In the genomic region with DNA sequence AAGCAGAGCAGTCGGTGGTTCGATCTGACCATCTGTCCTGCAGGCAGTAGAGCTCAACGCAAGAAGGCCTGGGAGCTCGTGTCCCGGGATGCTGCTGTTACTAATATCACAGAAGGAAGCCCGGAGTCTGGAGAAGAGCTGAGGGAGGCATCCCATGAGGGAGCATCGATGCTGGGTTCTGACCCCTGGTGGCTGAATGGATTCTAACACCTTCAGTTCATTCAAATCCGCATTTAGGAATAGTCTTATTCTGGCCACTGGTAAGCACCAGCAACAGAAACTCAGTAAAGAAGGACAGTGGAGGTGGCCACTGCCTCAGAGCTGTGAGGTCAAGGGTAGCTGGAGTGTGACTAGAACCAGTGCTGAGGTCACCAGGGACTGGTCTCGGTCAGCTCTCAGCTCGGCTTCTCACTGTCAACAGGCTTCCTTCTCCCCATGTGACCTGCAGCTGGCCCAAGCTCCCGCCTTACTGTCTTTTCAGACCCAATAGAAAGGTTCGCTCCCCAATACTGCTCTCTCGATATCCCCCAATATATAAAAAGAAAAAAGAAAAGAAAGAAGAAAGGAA, we compare ENCODE assay signal across 7 mouse cellular contexts. TPM values are rescaled to one million over a fixed set of nuclear protein-coding genes. Genes with fewer than 3 reads are reported as not detected.
DNase-seq lines count a peak whose midpoint lies in the region; ATAC-seq and TF ChIP-seq lines count a peak whose summit lies in the region.

No protein-coding gene starts in this region.

- H3K9me3 ChIP-seq in ES-Bruce4 (replicated peaks; ENCODE audit: control insufficient read depth, insufficient read depth, low read length, poor library complexity, severe bottlenecking) = no peaks in the 10 kb centered on the region

- TF ChIP-seq EP300 in ES-Bruce4 (IDR thresholded peaks at IDR 0.05; ENCODE audit: insufficient read depth, low read depth, low read length) = no peak

- H3K4me1 ChIP-seq in ES-Bruce4 (ENCODE audit: control insufficient read depth, insufficient read depth, low read length) = no peaks in the 10 kb centered on the region

- CTCF ChIA-PET in Patski (lab: Charles Lee) = interaction anchor here (0.6 to 1.4 kb wide), 6 partner anchors 53 to 120 kb away, joined by 3 to 7 read pairs (median 3); no protein-coding TSS in a partner anchor

- in situ Hi-C loops in Patski (cut with MboI; ENCODE audit: low pct_unique_long_range_greater_than_20kb) = no loop called here

- TF ChIP-seq POLR2A in ES-Bruce4 (IDR thresholded peaks at IDR 0.05; ENCODE audit: insufficient read depth, low read length) = no peak

- ATAC-seq in Patski = peak; percentile 41
- ATAC-seq in common myeloid progenitor, adult 5-6 weeks (replicated peaks; ENCODE audit: low read depth, poor library complexity, severe bottlenecking) = peak; percentile 74

- no peak for DNase-seq in Patski (ENCODE audit: low read depth, low spot score)
- DNase-seq in heart, adult 18-20 months = peak; percentile 71 to 82
- DNase-seq in kidney, postnatal 10 days = peak; percentile 75
- peak; percentile 17 to 35 for DNase-seq in lung, adult 18-20 months
- peak; percentile 69 to 79 for DNase-seq in right cerebral cortex, postnatal 10 days (ENCODE audit: low spot score in 2 of 2)

- no peak overlapping the region for H3K9ac ChIP-seq in ES-Bruce4 (ENCODE audit: low read depth, poor library complexity, severe bottlenecking)

- TF ChIP-seq CTCF in ES-Bruce4 (IDR thresholded peaks at IDR 0.05; ENCODE audit: low read depth, low read length) = peak; percentile 59
- TF ChIP-seq CTCF in Patski (IDR thresholded peaks at IDR 0.05) = peak; percentile 73

- no peak overlapping the region for H3K27ac ChIP-seq in ES-Bruce4 (ENCODE audit: insufficient read depth, low read length)

- no peaks in the 10 kb centered on the region for H3K27me3 ChIP-seq in ES-Bruce4 (ENCODE audit: control insufficient read depth, insufficient read depth, low read length, poor library complexity, severe bottlenecking)
- peaks cover 45% of the 10 kb centered on the region for H3K27me3 ChIP-seq in Patski

- no peak overlapping the region for H3K4me3 ChIP-seq in ES-Bruce4 (ENCODE audit: low read depth, low read length)

- no peaks in the 10 kb centered on the region for H3K36me3 ChIP-seq in ES-Bruce4 (ENCODE audit: control insufficient read depth, insufficient read depth, low read length, poor library complexity, severe bottlenecking)

- POLR2A ChIA-PET in Patski (lab: Charles Lee) = no interaction called here

RNA-seq across cellular contexts. Expression of a gene that starts 36.1 kb away (rescaled TPM):
- polyA plus RNA-seq in ES-Bruce4 (2011; ENCODE audit: insufficient read depth, insufficient read length, low read depth, missing spikeins) = not detected in 2 replicates
- polyA plus RNA-seq in Patski (2021) = not detected
- total RNA-seq in common myeloid progenitor, adult 5-6 weeks (2017) = 3.8 and 4.3 TPM in 2 replicates
- total RNA-seq in heart, adult 18-20 months (2021) = under 1 TPM; 0.37 to 0.51 TPM
